Mouse (Mus musculus): ENCODE measurements at regions not wholly inside any gene's neighbourhood (a gene's known extent, or its start where the extent isn't known, plus 50 kb on each side); places are given as distances from the start of the nearest gene placed in this dataset.
A peak's percentile ranks its signal among the peaks of the same experiment; 100 is the strongest.

- DNase-seq (ENCODE audit: low spot score in 2 of 2) = no peak
- no peak for TF ChIP-seq CTCF (conservative IDR thresholded peaks at IDR 0.05)
- no peak overlapping the region for H3K4me3 ChIP-seq
- no peak overlapping the region for H3K27ac ChIP-seq
Measured at GRCm38 (mm10) chr2:178843458-178843857, 413.1 kb downstream of the Cdh26 start.

- Histone ChIP-seq H3K27ac (no peak overlapping the region), H3K4me3 (no peak overlapping the region)
- no peak for DNase-seq (ENCODE audit: low spot score in 2 of 2)
- TF ChIP-seq CTCF (conservative IDR thresholded peaks at IDR 0.05) = no peak
Measured at GRCm38 (mm10) chr2:178844561-178844960, 414.2 kb downstream of the Cdh26 start.

- TF ChIP-seq CTCF (conservative IDR thresholded peaks at IDR 0.05) = no peak
- no peak for DNase-seq (ENCODE audit: low spot score in 2 of 2)
- Histone ChIP-seq H3K4me3 (no peak overlapping the region), H3K27ac (no peak overlapping the region)
Measured at GRCm38 (mm10) chr2:178850320-178850719, 420.0 kb downstream of the Cdh26 start.

GRCm38 (mm10) chr2:178850769-178851168 is 420.4 kb downstream of the Cdh26 start:
- no peak for DNase-seq (ENCODE audit: low spot score in 2 of 2)
- H3K27ac ChIP-seq = no peak overlapping the region
- no peak for TF ChIP-seq CTCF (conservative IDR thresholded peaks at IDR 0.05)
- no peak overlapping the region for H3K4me3 ChIP-seq

- Histone ChIP-seq H3K4me3 (no peak overlapping the region), H3K27ac (no peak overlapping the region)
- DNase-seq (ENCODE audit: low spot score in 2 of 2) = no peak
- no peak for TF ChIP-seq CTCF (conservative IDR thresholded peaks at IDR 0.05)
Measured at GRCm38 (mm10) chr2:178854012-178854411, 423.7 kb downstream of the Cdh26 start.

- no peak for TF ChIP-seq CTCF (conservative IDR thresholded peaks at IDR 0.05)
- Histone ChIP-seq H3K27ac (no peak overlapping the region), H3K4me3 (no peak overlapping the region)
- DNase-seq (ENCODE audit: low spot score in 2 of 2) = no peak
Measured at GRCm38 (mm10) chr2:178854760-178855159, 424.4 kb downstream of the Cdh26 start.

- no peak for TF ChIP-seq CTCF (conservative IDR thresholded peaks at IDR 0.05)
- DNase-seq (ENCODE audit: low spot score in 2 of 2) = no peak
- Histone ChIP-seq H3K27ac (no peak overlapping the region), H3K4me3 (no peak overlapping the region)
Measured at GRCm38 (mm10) chr2:178862620-178863019, 432.3 kb downstream of the Cdh26 start.

- no peak for TF ChIP-seq CTCF (conservative IDR thresholded peaks at IDR 0.05)
- no peak for DNase-seq (ENCODE audit: low spot score in 2 of 2)
- H3K27ac ChIP-seq = no peak overlapping the region
- no peak overlapping the region for H3K4me3 ChIP-seq
Measured at GRCm38 (mm10) chr2:178867086-178867485, 436.8 kb downstream of the Cdh26 start.

- H3K4me3 ChIP-seq = no peak overlapping the region
- no peak for DNase-seq (ENCODE audit: low spot score in 2 of 2)
- TF ChIP-seq CTCF (conservative IDR thresholded peaks at IDR 0.05) = no peak
- H3K27ac ChIP-seq = no peak overlapping the region
Measured at GRCm38 (mm10) chr2:178869160-178869559, 438.8 kb downstream of the Cdh26 start.

GRCm38 (mm10) chr2:178878436-178878835 is 448.1 kb downstream of the Cdh26 start:
- H3K27ac ChIP-seq = no peak overlapping the region
- TF ChIP-seq CTCF (conservative IDR thresholded peaks at IDR 0.05) = no peak; the same call in 1 of the 2 replicates
- DNase-seq (ENCODE audit: low spot score in 2 of 2) = no peak
- no peak overlapping the region for H3K4me3 ChIP-seq

- Histone ChIP-seq H3K4me3 (no peak overlapping the region), H3K27ac (no peak overlapping the region)
- DNase-seq (ENCODE audit: low spot score in 2 of 2) = peak in 1 of 2 experiments; percentile 31
- TF ChIP-seq CTCF (conservative IDR thresholded peaks at IDR 0.05) = peak; percentile 80
Measured at GRCm38 (mm10) chr2:178885686-178886085, 455.4 kb downstream of the Cdh26 start.

GRCm38 (mm10) chr2:178888704-178889103 is 458.4 kb downstream of the Cdh26 start:
- no peak for TF ChIP-seq CTCF (conservative IDR thresholded peaks at IDR 0.05)

GRCm38 (mm10) chr2:178902397-178902796 is 472.1 kb downstream of the Cdh26 start:
- DNase-seq (ENCODE audit: low spot score in 2 of 2) = no peak
- TF ChIP-seq CTCF (conservative IDR thresholded peaks at IDR 0.05) = no peak
- H3K27ac ChIP-seq = no peak overlapping the region
- no peak overlapping the region for H3K4me3 ChIP-seq

More at GRCm38 (mm10) chr2:178888704-178889103, 458.4 kb downstream of the Cdh26 start:
- Histone ChIP-seq H3K4me3 (no peak overlapping the region), H3K27ac (no peak overlapping the region)
- no peak for DNase-seq (ENCODE audit: low spot score in 2 of 2)

GRCm38 (mm10) chr2:178909325-178909724 is 479.0 kb downstream of the Cdh26 start:
- no peak for TF ChIP-seq CTCF (conservative IDR thresholded peaks at IDR 0.05)
- Histone ChIP-seq H3K4me3 (no peak overlapping the region), H3K27ac (no peak overlapping the region)
- DNase-seq (ENCODE audit: low spot score in 2 of 2) = no peak

GRCm38 (mm10) chr2:178911646-178912045 is 481.3 kb downstream of the Cdh26 start:
- no peak overlapping the region for H3K4me3 ChIP-seq
- no peak overlapping the region for H3K27ac ChIP-seq
- no peak for DNase-seq (ENCODE audit: low spot score in 2 of 2)
- no peak for TF ChIP-seq CTCF (conservative IDR thresholded peaks at IDR 0.05)
